Mouse (Mus musculus) embryo, embryonic 11 days (tissue): Measurements from ENCODE around the gene Rnf186.

ENCODE experiments used
- DNase-seq: peaks from one replicate; pipeline ENCODE4 v3.0.0-alpha.2; 2015

The Rnf186 gene

DNA sequence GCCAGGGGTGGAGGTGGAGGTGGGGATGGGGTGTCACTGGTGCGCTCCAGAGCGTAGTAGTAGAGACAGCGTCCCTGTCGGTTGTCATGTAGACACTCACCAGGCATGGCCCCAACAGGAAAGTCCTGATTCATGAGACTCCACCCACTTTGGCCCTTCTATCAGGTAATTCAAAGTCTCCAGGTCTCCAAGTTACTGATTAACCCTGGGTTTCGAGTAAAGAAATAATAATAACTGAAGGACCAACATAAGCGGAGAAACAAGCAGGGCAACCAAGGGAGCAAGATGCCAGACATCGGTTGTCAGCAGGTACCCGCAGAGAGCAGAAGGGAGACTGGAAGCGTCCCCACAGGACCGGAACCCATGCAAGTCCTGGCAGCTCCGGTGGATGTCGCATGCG lies at the start of gene Rnf186:
Rnf186 (plus strand) TSS at position 247 of the 400 bp plus-strand sequence.
- no peak for DNase-seq

DNA sequence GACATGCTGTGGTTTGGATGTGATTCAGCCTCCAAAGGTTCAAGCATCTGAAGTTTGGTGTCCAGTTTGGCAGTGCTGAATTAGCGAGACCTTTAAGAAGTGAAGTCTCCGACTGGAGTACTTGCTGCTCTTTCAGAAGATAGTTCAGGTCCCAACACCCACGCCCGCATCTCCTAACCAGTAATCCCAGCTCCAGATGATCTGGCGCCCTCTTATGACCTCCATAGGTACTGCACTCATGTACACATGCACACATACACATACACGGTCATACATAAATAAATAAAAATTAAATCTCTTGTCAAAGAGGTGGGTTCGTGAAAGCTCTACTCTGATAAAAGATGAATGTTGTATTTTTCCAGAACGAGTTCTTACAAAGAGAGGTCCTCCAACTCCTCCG lies 49.6 kb upstream of the Rnf186 start:
- DNase-seq: no peak

DNA sequence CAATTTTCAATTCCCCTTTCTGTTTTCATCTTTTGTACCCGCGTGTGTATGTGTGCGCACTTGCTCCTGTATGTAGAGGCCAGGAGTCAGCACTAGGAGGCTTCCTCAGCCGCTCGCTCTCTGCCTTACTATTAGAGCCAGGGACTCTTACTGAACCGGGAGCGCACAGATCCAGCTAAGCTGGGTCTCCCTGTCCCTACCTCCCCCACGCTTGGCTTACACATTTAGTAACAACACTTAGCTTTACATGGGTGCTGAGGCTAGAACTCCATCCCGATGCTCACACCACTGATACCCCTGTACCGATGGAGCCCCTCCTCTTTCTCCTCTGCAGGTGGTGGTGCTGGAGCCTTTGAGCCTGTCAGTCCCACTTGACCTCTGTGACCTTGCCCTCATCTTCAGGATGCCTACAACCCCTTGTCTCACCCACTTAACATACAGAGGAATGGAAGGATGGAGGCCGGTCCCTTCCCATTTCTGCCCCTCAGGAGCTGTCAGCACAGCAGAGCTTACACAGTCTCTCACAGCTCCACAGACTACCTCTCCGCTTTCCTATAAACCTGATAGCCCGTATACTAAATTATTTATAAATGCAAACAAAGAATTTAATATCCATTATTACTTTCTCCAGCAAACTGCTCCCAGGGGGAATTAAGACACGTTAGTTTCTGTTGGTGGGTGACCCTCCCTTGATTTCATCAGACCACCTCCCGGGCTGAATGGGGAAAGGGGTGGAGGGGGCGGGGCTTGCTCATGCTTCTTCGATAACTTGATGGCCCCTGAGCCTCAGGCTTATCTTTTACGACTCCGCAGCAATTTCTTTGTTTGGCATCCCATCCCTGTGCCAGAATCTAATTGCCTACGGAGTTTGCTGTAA lies 45.4 kb upstream of the Rnf186 start:
- no peak for DNase-seq

GRCm38 (mm10) chr4:138922131-138922459 lies 44.8 kb upstream of the Rnf186 start:
- peak; percentile 91 for DNase-seq

GRCm38 (mm10) chr4:138925561-138925960 lies 41.4 kb upstream of the Rnf186 start:
- DNase-seq: no peak

- no peak for DNase-seq
These were observed 33.0 kb upstream of the Rnf186 start for GRCm38 (mm10) chr4:138933862-138934261.

- DNase-seq: no peak
These were observed 32.3 kb upstream of the Rnf186 start for GRCm38 (mm10) chr4:138934456-138935145.

- no peak for DNase-seq
These were observed 28.2 kb upstream of the Rnf186 start for GRCm38 (mm10) chr4:138938495-138939269.

DNA sequence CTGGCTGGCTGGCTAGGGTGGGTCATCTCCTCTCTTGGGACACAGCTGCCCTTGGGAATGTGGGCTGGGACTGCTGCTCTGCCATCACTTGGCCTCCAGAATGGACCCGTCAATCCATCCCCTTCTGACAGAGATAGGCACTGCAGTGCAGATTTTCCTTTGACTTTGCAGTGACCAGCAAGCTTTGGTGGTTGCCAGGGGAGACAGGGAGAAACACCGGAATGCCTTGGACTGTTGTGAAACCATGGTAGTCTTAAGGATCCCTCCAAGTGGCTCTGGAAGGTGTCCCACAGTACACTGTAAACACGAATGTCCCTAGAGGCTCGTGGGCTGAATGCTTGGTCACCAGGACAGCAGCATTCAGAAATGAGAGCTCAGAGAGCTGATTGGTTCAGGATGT lies 27.4 kb upstream of the Rnf186 start:
- DNase-seq: no peak

DNA sequence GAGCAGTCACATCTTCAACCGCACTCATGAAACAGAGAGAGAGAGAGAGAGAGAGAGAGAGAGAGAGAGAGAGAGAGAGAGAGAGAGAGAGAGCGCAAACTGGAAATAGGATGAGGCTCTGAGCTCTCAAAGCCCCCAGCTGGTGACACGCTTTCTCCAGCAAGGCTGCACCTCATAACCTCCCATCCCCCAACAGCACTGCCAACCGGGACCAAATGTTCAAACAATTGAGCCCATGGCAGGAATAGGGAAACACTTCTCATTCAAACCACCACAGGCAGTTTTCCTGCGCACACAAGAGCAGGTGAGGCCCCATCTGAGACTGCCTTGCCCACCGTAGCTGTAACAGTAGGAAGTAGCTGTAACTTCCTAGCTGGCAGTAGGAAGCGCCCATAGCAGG lies 25.5 kb upstream of the Rnf186 start:
- DNase-seq: peak; percentile 37

GRCm38 (mm10) chr4:138941966-138942365 lies 24.9 kb upstream of the Rnf186 start:
- DNase-seq: no peak

DNA sequence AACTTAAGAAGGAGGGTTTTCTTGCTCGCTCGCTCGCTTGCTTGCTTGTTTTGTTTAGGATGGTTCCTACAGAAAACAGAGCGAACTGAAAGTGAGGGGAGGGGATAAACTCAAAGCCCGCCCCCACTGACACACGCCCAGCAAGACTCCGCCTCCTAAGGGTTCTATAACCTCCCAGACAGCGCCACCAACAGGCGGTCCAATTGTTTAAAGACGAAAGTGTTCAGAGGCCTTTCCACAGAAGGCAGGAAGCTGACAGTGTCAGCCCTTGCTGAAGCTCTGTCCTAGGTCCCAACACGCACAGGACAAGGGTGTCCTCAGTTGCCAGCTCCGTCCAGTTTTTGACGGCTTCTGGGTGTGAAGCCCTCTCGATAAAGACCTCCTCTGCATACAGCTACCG lies 23.2 kb upstream of the Rnf186 start:
- peak; percentile 84 for DNase-seq

DNA sequence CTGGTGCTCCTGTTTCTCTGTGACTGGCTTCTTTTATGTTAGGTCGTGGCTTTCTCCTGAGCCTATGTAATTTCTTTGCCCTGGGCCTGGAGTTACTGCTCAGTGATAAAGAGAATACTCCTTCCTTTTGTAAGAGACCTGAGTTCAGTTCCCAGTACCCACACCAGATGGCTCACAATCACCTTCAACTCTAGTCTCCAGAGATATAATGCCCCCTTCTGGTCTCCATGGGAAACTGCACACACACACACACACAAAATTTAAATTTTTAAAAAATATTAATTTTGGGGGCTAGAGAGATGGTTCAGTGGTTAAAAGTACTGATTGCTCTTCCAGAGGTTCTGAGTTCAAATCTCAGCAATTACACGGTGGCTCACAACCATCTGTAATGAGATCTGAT lies 18.7 kb upstream of the Rnf186 start:
- no peak for DNase-seq

DNA sequence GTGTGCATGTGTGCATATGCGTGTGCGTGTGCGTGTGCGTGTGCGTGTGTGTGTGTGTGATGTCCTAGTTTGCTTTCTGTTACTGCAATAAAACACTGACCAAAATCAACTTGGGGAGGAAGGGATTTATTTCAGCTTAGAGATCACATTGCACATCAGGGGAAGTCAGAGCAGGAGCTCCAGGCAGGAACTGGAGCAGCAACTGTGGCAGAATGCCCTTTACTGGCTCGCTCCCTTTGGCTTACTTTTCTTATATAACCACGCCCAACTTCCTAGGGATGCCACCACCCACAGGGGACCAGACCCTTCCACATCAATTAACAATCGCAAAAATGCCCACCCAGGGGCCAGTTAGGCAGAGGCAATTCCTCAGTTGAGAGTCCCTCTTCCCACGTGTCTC lies 8.3 kb upstream of the Rnf186 start:
- no peak for DNase-seq

GRCm38 (mm10) chr4:138959120-138959519 lies 7.8 kb upstream of the Rnf186 start:
- no peak for DNase-seq

- DNase-seq: no peak
These were observed 7.0 kb upstream of the Rnf186 start for GRCm38 (mm10) chr4:138959926-138960325.

DNA sequence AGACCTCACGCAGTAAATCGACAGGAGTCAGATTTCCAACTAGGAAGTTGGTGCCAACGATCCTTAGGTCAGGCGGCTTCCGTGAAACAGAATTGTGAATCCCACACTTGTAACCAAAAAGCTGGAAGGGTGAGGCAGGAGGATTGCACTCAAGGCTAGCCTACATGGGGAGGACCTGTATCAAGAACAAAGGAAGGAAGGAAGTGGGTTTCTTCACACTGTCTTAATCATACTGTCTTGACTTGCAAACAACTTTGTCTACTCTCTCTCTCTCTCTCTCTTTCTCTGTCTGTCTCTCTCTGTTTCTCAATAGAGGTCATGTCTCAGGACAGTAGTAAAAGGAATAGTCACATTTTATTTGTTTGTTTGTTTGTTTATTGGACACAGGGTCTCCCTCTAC lies 4.2 kb upstream of the Rnf186 start:
- DNase-seq: no peak

DNA sequence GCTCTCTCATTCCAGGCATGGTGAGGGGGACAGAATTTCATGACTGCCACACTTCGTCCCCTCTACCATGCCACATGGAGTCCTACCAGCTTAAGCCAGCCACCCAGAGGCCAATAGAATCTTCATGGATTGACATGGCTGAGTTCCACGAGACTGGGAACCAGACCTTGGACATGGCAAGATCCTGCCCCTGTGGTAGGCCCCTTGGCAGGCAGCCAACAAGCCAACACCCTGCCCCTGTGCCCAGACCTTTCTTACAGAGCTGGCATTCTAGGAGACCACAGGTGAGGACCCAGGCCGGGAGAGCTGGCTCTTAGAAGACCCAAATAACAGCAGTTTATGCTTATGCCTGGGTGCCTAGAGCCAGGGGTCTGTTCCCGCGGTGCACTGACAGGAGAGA lies 1.0 kb upstream of the Rnf186 start:
- DNase-seq: no peak

GRCm38 (mm10) chr4:138967485-138967884 lies 573 bp downstream of the Rnf186 start:
- DNase-seq: no peak

DNA sequence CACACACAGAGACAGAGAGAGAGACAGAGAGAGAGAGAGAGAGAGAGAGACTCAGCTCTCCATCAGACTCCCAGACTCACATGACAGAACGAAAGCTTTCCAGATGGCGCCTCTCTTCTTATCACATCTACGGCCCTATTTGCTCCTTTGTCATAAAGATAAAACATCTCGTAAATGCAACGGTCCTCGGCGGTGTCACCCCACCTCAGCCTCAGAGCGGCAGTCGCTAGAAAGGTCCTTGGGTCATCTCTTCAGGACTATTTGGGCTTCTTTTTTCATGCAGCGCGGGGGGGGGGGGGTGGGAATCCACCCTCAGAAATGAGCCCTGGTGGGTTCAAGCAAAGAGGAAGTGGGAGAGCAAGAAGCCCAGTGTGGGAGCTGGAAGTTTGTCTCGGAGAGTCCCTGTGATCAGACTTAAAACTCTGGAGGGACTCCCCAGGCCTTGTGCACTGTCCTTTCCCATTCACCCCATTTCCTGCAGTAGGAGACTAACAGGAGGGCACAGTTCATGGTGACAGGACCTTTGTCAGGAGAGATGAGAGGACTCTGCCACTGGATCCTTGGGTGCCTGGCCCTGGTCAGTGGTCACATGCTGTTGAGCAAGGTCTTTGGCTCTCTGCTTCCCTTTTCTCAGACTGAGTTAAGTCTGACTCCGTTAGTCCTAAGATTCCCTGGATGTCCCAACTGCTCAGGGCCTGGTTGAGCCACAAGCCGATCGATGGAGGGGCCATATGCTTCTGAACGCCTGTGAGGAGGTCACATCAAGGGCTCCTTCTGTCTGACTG lies 2.1 kb downstream of the Rnf186 start:
- DNase-seq: no peak

- no peak for DNase-seq
These were observed 2.8 kb downstream of the Rnf186 start for GRCm38 (mm10) chr4:138969736-138970135.

- DNase-seq: no peak
These were observed 4.5 kb downstream of the Rnf186 start for GRCm38 (mm10) chr4:138971371-138971770.
